Mouse (Mus musculus) heart, postnatal 14 days (tissue): ENCODE results near the gene Zfand3. TPM values are rescaled to one million over a fixed set of nuclear protein-coding genes. Genes with fewer than 3 reads are reported as not detected.

Experiments
- DNase-seq, 2 experiments: peaks; one replicate each; pipeline ENCODE4 v3.0.0; 2021 to 2022
- intact Hi-C: fragments of 180-260 bp; cut with DNase I; formaldehyde crosslinking; loops from one replicate; pipeline ENCODE4 v1.15.1; 2025
- long read RNA-seq, 2 experiments: library from polyadenylated mRNA; stranded (forward); transcript quantifications; one replicate each; pipeline ENCODE4 v2.0.0; 2021
- total RNA-seq, 2 experiments: library from RNA; stranded (reverse); gene quantifications; 2 replicates each; pipeline ENCODE4 v1.2.3; 2021

Gene Zfand3
- total RNA-seq, result 100 to 1,000 TPM; 118 to 128 TPM
- long read RNA-seq, experiment 1, transcript Zfand3-202 (6 exons, 3,039 nt), result major isoform, 13 of 28 reads
- long read RNA-seq, experiment 1, partial matches to known transcripts, result 6 of 28 reads
- long read RNA-seq, experiment 1, other reads (novel, unspliced or antisense), result 7 of 28 reads
- long read RNA-seq, experiment 2, transcript Zfand3-202 (6 exons, 3,039 nt), result major isoform, 5 of 15 reads
- long read RNA-seq, experiment 2, partial matches to known transcripts, result 7 of 15 reads
- long read RNA-seq, experiment 2, other reads (novel, unspliced or antisense), result 3 of 15 reads

GRCm38 (mm10) chr17:30004203-30005102, at the start of gene Zfand3:
Zfand3 (plus strand) TSS chr17:30004733.
- DNase-seq, result peak; percentile 97 to 98
- intact Hi-C loops, result no loop called here

GRCm38 (mm10) chr17:29955880-29956279, 48.7 kb upstream of the Zfand3 start:
- no peak for DNase-seq
- intact Hi-C loops, result no loop called here

- intact Hi-C loops, result no loop called here
- peak; percentile 9 to 15 for DNase-seq
Measured at GRCm38 (mm10) chr17:29963730-29964259, 40.7 kb upstream of the Zfand3 start.

GRCm38 (mm10) chr17:29965506-29965905, 39.0 kb upstream of the Zfand3 start:
- intact Hi-C loops, result no loop called here
- no peak for DNase-seq

GRCm38 (mm10) chr17:29970037-29970555, 34.4 kb upstream of the Zfand3 start, which contains the start of gene Mdga1:
Mdga1 (minus strand) TSS chr17:29970087.
- no peak for DNase-seq
- intact Hi-C loops, result loop anchor here (10.0 kb wide), 3 partner anchors 285 to 625 kb away; no protein-coding TSS in a partner anchor

GRCm38 (mm10) chr17:29971761-29972432, 32.6 kb upstream of the Zfand3 start:
- intact Hi-C loops, result loop anchor here (10.0 kb wide), 3 partner anchors 283 to 623 kb away; no protein-coding TSS in a partner anchor
- DNase-seq, result no peak

DNA sequence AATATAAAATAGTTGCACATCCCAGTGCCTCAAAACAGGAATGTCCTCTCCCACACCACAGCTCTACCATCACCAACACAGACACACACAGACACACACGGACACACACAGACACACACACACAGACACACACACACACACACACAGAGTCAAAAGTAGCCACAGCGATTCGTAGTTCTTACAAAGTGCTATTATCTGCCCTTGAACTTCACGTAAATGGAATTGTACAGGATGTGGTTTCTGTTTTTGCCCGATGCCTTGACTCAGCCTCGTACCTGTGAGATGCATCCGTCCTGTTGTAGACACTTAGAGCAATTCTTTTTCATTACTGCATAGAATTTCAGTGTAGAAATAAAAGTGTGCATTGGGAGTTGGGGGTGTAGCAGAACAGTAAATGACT, 31.3 kb upstream of the Zfand3 start:
- intact Hi-C loops, result loop anchor here (10.0 kb wide), 3 partner anchors 282 to 622 kb away; no protein-coding TSS in a partner anchor
- no peak for DNase-seq

- peak; percentile 91 to 96 for DNase-seq
- intact Hi-C loops, result loop anchor here (2.0 to 10.0 kb wide), 8 partner anchors 27 to 619 kb away; no protein-coding TSS in a partner anchor
Measured at GRCm38 (mm10) chr17:29975731-29976130, 28.8 kb upstream of the Zfand3 start.

GRCm38 (mm10) chr17:29979020-29979419, 25.5 kb upstream of the Zfand3 start:
- intact Hi-C loops, result loop anchor here (10.0 kb wide), 3 partner anchors 276 to 616 kb away; no protein-coding TSS in a partner anchor
- peak in 1 of 2 experiments; percentile 33 for DNase-seq

DNA sequence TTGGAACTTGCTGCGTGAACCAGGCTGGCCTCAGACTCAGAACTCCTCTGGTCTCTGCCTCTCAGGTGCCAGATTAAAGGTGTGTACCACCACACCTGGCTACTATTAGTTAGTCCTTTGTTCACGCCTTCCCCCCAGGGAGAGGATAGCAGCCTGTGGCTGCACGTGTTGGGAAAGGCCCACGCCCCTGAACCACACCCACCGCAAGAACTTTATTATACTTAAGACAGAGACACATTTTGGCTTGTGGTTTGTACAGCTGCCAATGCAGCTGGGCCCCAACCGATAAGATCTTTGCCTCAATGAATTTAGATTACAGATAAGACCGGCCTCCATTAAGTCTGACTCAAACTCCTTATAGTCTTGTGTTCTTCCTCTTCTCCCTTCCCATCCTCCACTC, 24.7 kb upstream of the Zfand3 start:
- intact Hi-C loops, result loop anchor here (10.0 kb wide), 3 partner anchors 275 to 615 kb away; no protein-coding TSS in a partner anchor
- DNase-seq, result no peak

GRCm38 (mm10) chr17:29981568-29981967, 23.0 kb upstream of the Zfand3 start:
- DNase-seq, result no peak
- intact Hi-C loops, result no loop called here

- intact Hi-C loops, result no loop called here
- DNase-seq, result no peak
Measured at GRCm38 (mm10) chr17:29983190-29983589, 21.3 kb upstream of the Zfand3 start.

DNA sequence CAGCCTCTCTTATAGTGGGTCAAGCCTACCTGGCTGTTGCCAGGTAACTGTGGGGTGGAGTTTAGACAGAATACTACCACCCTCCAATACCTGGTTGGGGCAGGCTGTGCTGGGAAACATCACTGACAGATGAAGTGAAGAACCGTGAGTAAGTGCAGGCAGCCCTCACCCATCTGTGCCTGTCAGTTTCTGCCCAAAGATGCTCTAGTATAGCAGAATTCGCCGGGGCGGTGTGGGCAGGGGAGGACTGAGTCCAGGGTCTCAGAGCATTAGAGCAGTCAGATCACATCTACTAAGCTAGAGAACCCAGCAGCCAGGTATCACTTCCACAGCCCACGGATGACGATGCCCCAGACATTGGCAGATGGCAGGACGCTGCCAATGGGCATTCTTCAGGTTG, 19.6 kb upstream of the Zfand3 start:
- no peak for DNase-seq
- intact Hi-C loops, result no loop called here

GRCm38 (mm10) chr17:29985534-29985933, 19.0 kb upstream of the Zfand3 start:
- intact Hi-C loops, result no loop called here
- DNase-seq, result no peak

- no peak for DNase-seq
- intact Hi-C loops, result no loop called here
Measured at GRCm38 (mm10) chr17:29988141-29988540, 16.4 kb upstream of the Zfand3 start.

GRCm38 (mm10) chr17:29989653-29990052, 14.9 kb upstream of the Zfand3 start:
- no peak for DNase-seq
- intact Hi-C loops, result no loop called here

- intact Hi-C loops, result no loop called here
- DNase-seq, result no peak
Measured at GRCm38 (mm10) chr17:29990136-29990535, 14.4 kb upstream of the Zfand3 start.

- no peak for DNase-seq
- intact Hi-C loops, result no loop called here
Measured at GRCm38 (mm10) chr17:29990845-29991244, 13.7 kb upstream of the Zfand3 start.

GRCm38 (mm10) chr17:29993488-29993887, 11.0 kb upstream of the Zfand3 start:
- DNase-seq, result no peak
- intact Hi-C loops, result no loop called here

- intact Hi-C loops, result no loop called here
- DNase-seq, result no peak
Measured at GRCm38 (mm10) chr17:29994011-29994410, 10.5 kb upstream of the Zfand3 start.
